Mouse (Mus musculus): ENCODE results near the gene U90926. TPM values are rescaled to one million over a fixed set of nuclear protein-coding genes. Genes with fewer than 3 reads are reported as not detected.
"Not testable (repeated sequence)": the region's sequence is repeated elsewhere in the genome, so short reads cannot be mapped to it uniquely, and the experiment has no call there.

U90926 gene
- total RNA-seq, 4 experiments from 2014 or later: not detected

- no peak for DNase-seq (ENCODE audit: low spot score in 2 of 2)
These were observed 3.9 kb upstream of the U90926 start for GRCm38 (mm10) chr5:92218915-92219793.

DNA sequence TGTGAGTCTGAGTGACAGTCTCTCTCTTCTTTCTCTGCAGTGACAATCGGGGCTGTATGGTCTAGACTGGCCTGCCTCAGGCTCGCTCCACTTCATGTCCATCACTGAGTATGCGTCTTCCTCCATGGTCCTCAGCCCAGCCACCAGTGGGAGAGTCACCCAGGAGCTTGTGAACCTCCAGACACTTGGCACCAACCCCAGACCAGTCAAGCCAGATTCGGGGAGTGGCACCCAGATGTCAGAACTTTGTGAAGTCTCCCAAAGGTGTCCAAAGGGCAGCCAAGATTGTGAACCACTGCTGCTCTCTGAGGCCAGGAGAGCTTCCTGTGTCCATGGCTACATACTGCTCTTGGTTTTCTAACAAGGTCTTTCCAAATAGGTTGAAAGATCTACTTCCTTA is 3.0 kb downstream of the U90926 start:
- DNase-seq (ENCODE audit: low spot score in 2 of 2): no peak

DNA sequence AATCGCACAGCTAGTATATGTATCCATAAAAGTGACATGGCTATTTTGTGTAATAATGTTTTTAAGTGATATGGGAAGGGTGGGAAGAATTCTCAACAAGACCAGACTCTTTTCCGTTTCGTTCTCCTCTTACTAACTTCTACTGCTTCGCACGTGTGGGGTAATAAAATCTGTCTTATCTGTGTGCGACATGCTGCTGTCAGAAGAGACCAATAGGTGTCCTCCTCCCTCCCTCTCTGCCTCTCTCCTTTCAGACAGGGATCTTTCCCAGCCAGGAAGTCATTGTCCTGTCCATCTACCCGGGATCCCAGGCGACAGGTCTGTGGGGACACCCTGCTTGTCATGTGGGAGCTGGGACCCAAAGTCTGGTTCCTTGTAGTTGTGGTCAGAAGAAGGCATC is 5.0 kb downstream of the U90926 start:
- no peak for DNase-seq (ENCODE audit: low spot score in 2 of 2)

- no peak for DNase-seq (ENCODE audit: low spot score in 2 of 2)
These were observed 9.1 kb downstream of the U90926 start for GRCm38 (mm10) chr5:92206121-92206520.

DNA sequence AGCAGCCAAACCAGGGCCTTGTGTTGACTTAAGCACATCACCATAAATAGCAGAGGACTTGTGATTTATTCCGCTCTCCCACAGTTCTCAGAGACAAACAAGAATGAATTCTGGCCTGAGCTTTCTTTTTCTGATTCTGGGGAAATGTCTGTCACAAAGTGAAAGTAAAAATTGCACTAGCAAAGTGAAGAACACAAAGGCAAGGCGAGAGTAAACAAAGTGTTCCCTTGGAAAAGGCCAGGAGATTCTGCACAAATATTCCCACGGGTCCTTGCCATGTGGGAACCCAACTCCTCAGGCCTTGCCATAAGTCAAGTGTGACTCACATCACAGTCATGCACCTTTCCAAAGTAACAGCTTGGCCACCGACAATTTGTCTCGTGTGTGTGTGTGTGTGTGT is 9.5 kb downstream of the U90926 start:
- no peak for DNase-seq (ENCODE audit: low spot score in 2 of 2)

DNA sequence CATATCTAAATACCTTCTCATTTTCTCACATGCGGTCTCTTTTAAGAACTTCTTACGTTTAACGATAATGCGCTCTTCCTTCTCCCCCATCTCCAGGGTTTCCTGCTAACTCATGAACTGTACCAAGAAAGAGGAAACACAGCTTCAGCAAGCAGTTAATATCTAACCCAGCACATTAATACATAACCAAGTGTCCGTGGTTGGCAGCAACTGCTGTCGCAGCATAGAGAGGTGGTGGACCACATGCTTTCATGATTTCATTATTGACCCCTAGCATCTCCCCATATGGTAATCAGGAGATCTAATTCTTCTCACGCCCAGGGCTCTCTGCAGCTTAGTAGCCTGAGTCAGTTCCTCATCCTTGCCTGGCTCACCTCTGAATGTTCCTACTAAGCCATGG is 10.0 kb downstream of the U90926 start:
- no peak for DNase-seq (ENCODE audit: low spot score in 2 of 2)

GRCm38 (mm10) chr5:92204162-92205036 is 10.8 kb downstream of the U90926 start:
- DNase-seq (ENCODE audit: low spot score in 2 of 2): no peak

DNA sequence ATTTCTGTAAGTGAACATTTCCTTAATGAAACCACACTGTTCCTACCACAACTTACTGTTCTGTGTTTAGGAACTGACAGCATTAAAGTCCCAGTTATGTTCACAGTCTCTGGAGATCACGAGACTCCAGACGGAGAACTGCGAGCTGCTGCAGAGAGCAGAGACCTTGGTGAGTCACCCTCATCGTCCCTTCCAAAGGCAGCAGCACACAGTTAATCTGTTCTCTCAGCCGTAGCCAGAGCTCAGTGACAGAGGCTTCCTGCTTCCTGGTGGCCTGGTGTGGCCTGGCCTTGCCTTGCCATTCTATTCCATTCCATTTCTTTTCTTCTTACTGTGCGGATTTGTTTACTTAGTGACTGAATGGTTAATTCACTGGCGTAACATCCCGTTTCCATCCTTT is 16.9 kb downstream of the U90926 start:
- DNase-seq (ENCODE audit: low spot score in 2 of 2): no peak

DNA sequence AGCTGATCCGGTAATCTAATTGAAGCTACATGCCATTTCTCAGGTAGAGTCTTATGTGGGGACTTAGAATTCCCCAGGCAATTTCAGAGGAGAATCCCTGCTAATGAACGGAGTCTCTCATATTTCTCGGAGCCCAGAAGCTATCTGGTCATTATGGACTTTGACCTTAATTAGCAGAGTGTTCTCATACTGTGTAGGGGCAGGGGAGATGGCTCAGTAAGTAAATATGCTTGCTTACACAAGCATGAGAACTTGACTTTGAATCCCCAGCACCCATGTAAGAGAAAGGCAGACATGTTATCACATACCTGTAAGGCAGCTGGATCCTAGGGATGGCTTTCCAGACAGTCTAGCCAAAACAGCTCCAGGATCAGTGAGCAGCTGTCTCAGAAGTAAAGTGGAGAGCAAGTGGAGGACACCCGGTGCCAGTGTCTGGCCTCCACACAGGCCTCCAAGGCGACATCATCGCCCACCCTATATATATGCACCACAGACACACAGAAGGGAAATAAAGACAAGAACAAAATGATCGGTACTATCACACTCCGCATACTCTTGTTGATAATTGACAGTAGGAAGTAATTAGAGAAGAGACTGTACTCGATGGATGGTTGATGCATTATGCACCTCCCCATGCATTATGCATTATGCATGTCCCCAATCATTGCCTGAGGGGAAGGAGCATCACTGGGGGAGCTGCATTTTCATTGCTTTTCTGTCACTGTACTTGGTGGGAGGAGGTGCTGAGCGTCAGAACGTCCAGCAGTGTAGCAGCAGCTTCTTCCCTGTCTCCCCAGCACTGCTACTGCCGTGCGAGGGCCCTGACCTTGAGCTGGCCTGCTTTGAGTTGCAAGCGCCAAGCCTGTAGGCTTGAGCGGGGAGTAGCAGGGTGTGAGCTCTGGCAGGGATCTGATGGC is 18.1 kb downstream of the U90926 start:
- no peak for DNase-seq (ENCODE audit: low spot score in 2 of 2)

DNA sequence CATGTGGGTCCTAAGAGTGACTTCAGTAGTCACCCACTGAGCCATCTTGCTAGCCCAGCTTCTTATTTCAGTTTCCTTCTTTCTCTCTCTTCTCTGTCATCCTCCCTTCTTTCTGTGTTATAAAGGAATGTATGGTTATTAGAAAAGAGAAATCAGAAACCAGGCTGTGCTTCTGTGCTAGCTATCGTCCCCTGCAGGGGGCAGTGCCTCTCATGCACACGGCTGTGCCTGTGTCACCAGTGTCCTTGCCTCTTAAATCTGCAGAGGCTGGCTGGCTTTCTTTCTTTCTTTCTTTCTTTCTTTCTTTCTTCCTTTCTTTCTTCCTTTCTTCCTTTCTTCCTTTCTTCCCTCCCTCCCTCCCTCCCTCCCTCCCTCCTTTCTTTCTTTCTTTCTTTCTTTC is 19.5 kb downstream of the U90926 start:
- not testable (repeated sequence) for DNase-seq (ENCODE audit: low spot score in 2 of 2)

GRCm38 (mm10) chr5:92188881-92189483 is 26.2 kb downstream of the U90926 start:
- DNase-seq (ENCODE audit: low spot score in 2 of 2): no peak

DNA sequence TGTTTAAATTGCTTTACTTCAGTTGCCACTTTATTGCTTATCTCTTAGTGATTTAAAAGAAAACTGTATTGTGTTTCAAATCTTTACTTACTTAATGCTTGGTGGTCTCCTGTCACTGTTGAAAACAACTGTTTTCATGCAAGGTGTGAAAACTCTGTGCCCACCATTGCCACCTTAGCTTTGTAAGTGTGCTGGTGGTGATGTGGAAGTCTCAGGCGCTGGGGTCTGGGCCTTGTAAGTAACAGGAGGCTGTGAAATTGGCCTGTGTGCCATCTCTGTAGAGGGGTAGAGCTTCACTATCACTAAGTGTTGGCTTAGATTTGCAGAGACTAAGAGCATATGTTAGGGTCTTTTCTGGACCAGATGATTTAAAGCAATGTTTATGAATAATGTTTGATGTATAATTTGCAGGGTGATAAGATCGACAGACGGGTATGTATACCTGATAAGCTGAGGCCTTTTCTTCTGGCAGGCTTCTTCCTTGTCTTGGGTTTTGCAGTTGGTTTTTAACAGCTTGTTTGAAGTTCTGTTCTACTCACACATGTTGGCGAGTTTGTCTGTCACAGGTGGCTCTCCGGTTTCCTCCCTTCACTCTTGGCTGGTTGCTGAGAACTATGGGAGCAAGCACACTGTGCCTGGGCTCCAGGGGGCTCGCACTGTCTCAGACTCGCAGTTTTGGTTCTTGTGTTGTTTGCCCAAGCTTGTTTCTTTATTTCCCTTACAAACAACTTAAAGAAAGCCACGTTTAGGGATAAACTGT is 32.0 kb downstream of the U90926 start:
- DNase-seq (ENCODE audit: low spot score in 2 of 2): no peak

- DNase-seq (ENCODE audit: low spot score in 2 of 2): no peak
These were observed 49.2 kb downstream of the U90926 start for GRCm38 (mm10) chr5:92165976-92166375.

Other genes with a start within 250 kb of the U90926 start
- gene Odaph, start 227.9 kb downstream of the U90926 start, total RNA-seq (2022): not detected
- 10 to 100 TPM; 34.6 to 46.6 (median 37.1) TPM for gene Cdkl2, start 171.5 kb downstream of the U90926 start, total RNA-seq (2022)
- 100 to 1,000 TPM; 212 to 259 (median 233) TPM for gene G3bp2, start 131.7 kb downstream of the U90926 start, total RNA-seq (2022)
- 10 to 100 TPM; 69.7 to 86.9 (median 81.0) TPM for gene Uso1, start 77.5 kb downstream of the U90926 start, total RNA-seq (2022)
- gene Ppef2, start 40.9 kb upstream of the U90926 start, total RNA-seq (2022): 1 to 10 TPM in 1 of 4 experiments, under 1 TPM in 3; 0.34 to 1.2 (median 0.71) TPM
- 10 to 100 TPM; 46.9 to 57.1 (median 50.3) TPM for gene Naaa, start 62.8 kb upstream of the U90926 start, total RNA-seq (2022)
- 10 to 100 TPM; 20.2 to 26.5 (median 22.8) TPM for gene Sdad1, start 95.1 kb upstream of the U90926 start, total RNA-seq (2022)
- 1 to 10 TPM in 1 of 4 experiments, under 1 TPM in 1, not detected in 2; 0.25 to 1.3 TPM for gene Cxcl9, start 112.7 kb upstream of the U90926 start, total RNA-seq (2022)
- 1 to 10 TPM; 3.4 to 7.5 (median 5.8) TPM for gene Art3, start 116.4 kb upstream of the U90926 start, total RNA-seq (2022)
- 1 to 10 TPM in 3 of 4 experiments, not detected in 1; 1.2 to 5.2 (median 4.2) TPM for gene Cxcl10, start 133.5 kb upstream of the U90926 start, total RNA-seq (2022)
- 10 to 100 TPM; 30.5 to 41.7 (median 35.3) TPM for gene Nup54, start 219.8 kb upstream of the U90926 start, total RNA-seq (2022)

Measured in layer of hippocampus, adult 8-10 months (tissue).